Mouse (Mus musculus) forebrain, postnatal 0 days (tissue): ENCODE results near the gene Nphs1. TPM values are rescaled to one million over a fixed set of nuclear protein-coding genes. Genes with fewer than 3 reads are reported as not detected.
"Not testable (repeated sequence)": the region's sequence is repeated elsewhere in the genome, so short reads cannot be mapped to it uniquely, and the experiment has no call there.

Experiments
- ATAC-seq: fragments of 200-750 bp; cut with Nextera tagmentation; 2 replicates; pipeline ENCODE4 v1.8.0; 2017; ENCODE audit warnings: mild to moderate bottlenecking, moderate library complexity
- DNase-seq: peaks from one replicate; pipeline ENCODE4 v3.0.0-alpha.2; 2015
- H3K27ac ChIP-seq: fragments of 300-500 bp; sonication (generic); 2 replicates; pipeline ENCODE4 v1.5.1; 2014; ENCODE audit warnings: low read depth, mild to moderate bottlenecking, antibody characterized with exemption, low read length, moderate library complexity, mixed read lengths
- H3K27me3 ChIP-seq: fragments of 300-500 bp; sonication (generic); 2 replicates; pipeline ENCODE4 v1.6.1; 2014; ENCODE audit warnings: mild to moderate bottlenecking, low read length, mixed read lengths; ENCODE audit not compliant: insufficient read depth
- H3K36me3 ChIP-seq: fragments of 300-500 bp; sonication (generic); 2 replicates; pipeline ENCODE4 v1.6.1; 2014; ENCODE audit warnings: mild to moderate bottlenecking, moderate library complexity; ENCODE audit not compliant: insufficient read depth
- H3K4me1 ChIP-seq: fragments of 300-500 bp; sonication (generic); 2 replicates; pipeline ENCODE4 v1.6.1; 2014; ENCODE audit warnings: antibody characterized with exemption; ENCODE audit not compliant: insufficient read depth
- H3K4me2 ChIP-seq: fragments of 300-500 bp; sonication (generic); 2 replicates; pipeline ENCODE4 v1.6.1; 2014; ENCODE audit warnings: low read depth, mild to moderate bottlenecking, moderate library complexity
- H3K4me3 ChIP-seq: fragments of 300-500 bp; sonication (generic); 2 replicates; pipeline ENCODE4 v1.5.1; 2014; ENCODE audit warnings: low read depth, low read length, mixed read lengths
- H3K9ac ChIP-seq: fragments of 300-500 bp; sonication (generic); 2 replicates; pipeline ENCODE4 v1.6.1; 2014; ENCODE audit warnings: mild to moderate bottlenecking
- H3K9me3 ChIP-seq: fragments of 300-500 bp; sonication (generic); 2 replicates; pipeline ENCODE4 v1.6.1; 2016; ENCODE audit warnings: low read length
- CTCF ChIP-seq: sonication (generic); IDR thresholded peaks from 2 replicates; pipeline ENCODE4 v1.5.1; 2016; ENCODE audit warnings: antibody characterized with exemption, control low read depth, low read depth
- WGBS: fragments of 180-500 bp; shearing (Covaris S2); extraction: QIAGEN DNeasy Blood & Tissue Kit; methylation state at CpG from one replicate; pipeline ENCODE4 v1.1.7; 2014; 5-methylcytosine and 5-hydroxymethylcytosine counted together
- polyA plus RNA-seq: library from polyadenylated mRNA; unstranded; fragments of >200 nt; fragmentation: Nextera tagmentation; extraction: Ambion mirVana; gene quantifications from 2 replicates; pipeline ENCODE4 v1.2.1, GENCODE M21; 2015
- total RNA-seq: library from RNA; depleted of rRNA; stranded (reverse); fragments of >200 nt; gene quantifications from 2 replicates; pipeline ENCODE4 v1.2.3, GENCODE M21; 2014

The Nphs1 gene
- total and polyA plus RNA-seq, 2 experiments from 2014 or later = 0.06 TPM; not detected in 1

DNA sequence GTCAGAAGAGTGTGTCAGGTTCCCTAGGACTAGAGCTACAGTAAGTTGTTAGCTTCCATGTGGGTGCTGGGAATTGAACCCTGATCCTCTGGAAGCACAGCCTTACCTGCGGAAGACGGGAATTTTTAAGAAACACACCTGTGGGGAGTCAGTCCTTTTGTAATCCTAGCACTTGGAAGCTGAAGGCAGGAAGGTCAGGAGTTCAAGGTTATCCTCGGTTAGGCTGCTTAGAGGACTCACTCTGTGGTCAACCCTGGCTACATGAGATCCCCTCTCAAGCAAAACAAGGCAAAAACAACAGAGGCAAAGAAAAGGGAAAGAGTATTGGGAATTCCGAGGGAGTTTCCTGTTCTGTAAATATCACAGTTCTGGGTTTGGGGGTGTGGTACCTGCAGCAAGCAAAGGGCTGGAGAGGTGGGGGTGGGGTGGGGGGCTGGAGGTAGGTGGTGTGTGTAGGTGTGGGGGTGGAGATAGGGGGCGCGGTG is 6.7 kb downstream of the Nphs1 start:
- Histone ChIP-seq H3K27me3 (peaks cover 63% of the 10 kb centered on the region), H3K9ac (no peak overlapping the region), H3K36me3 (no peaks in the 10 kb centered on the region), H3K4me2 (no peak overlapping the region), H3K4me3 (no peak overlapping the region), H3K27ac (no peak overlapping the region), H3K9me3 (no peaks in the 10 kb centered on the region), H3K4me1 (no peaks in the 10 kb centered on the region)
- DNase-seq (no peak), ATAC-seq (no peak)
- no peak for TF ChIP-seq CTCF
- 16% methylated on average over 6 of the region's 6 CpGs for WGBS

- no peak overlapping the region for H3K4me3 ChIP-seq
- no peak overlapping the region for H3K9ac ChIP-seq
- no peaks in the 10 kb centered on the region for H3K4me1 ChIP-seq
- ATAC-seq = no peak
- DNase-seq = peak; percentile 48
- H3K36me3 ChIP-seq = no peaks in the 10 kb centered on the region
- peaks cover 9% of the 10 kb centered on the region for H3K27me3 ChIP-seq
- WGBS = 42% methylated on average over 5 of the region's 5 CpGs
- H3K4me2 ChIP-seq = no peak overlapping the region
- no peaks in the 10 kb centered on the region for H3K9me3 ChIP-seq
- H3K27ac ChIP-seq = no peak overlapping the region
- TF ChIP-seq CTCF = peak; percentile 72
Measured at GRCm38 (mm10) chr7:30472411-30472810, 14.3 kb downstream of the Nphs1 start.

DNA sequence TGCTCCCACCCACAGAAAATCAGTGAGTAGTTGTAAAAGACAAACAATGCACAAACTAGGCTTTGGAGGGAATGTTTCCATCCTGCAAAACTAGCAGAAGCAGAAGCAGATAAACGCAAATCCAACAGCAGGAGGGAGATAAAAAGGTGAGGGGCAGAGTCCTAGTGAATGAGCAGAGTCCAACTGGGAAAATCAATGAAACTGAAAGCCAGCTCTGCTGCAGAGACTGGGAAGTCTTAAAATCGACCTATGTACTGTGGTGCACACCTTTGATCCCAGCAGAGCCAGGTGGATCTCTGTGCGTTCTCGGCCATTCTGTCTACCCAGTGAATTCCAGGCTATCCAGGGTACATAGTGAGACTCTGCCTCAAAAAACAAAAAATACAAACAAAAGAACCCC is 16.9 kb downstream of the Nphs1 start:
- WGBS = 68% methylated on average over 4 of the region's 4 CpGs
- no peaks in the 10 kb centered on the region for H3K4me1 ChIP-seq
- H3K27ac ChIP-seq = no peak overlapping the region
- no peak for DNase-seq
- no peaks in the 10 kb centered on the region for H3K9me3 ChIP-seq
- H3K9ac ChIP-seq = no peak overlapping the region
- H3K4me2 ChIP-seq = no peak overlapping the region
- no peak for TF ChIP-seq CTCF
- H3K36me3 ChIP-seq = no peaks in the 10 kb centered on the region
- H3K27me3 ChIP-seq = no peaks in the 10 kb centered on the region
- no peak overlapping the region for H3K4me3 ChIP-seq
- ATAC-seq = no peak

DNA sequence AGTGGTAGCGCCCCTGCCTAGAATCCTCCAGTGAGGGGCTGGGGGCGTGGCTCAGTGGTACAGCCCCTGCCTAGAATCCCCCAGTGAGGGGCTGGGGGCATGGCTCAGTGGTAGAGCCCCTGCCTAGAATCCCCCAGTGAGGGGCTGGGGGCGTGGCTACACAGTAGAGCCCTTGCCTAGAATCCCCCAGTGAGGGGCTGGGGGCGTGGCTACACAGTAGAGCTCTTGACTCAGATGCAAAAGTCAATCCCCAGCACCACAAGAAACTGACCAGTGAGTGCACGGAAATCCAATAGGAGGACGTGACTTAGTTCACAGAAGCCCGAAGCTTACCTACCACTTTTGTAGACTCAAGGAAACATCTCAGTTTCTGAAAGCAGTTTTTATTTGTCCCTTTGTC is 18.0 kb downstream of the Nphs1 start:
- WGBS = 86% methylated on average over 7 of the region's 7 CpGs
- ATAC-seq, H3K27me3 ChIP-seq, H3K4me2 ChIP-seq, DNase-seq, H3K9ac ChIP-seq, H3K9me3 ChIP-seq, H3K27ac ChIP-seq, H3K4me3 ChIP-seq, H3K36me3 ChIP-seq, H3K4me1 ChIP-seq: not testable (repeated sequence)

- DNase-seq (peak; percentile 25), ATAC-seq (peak; percentile 38; the same call in 1 of the 2 replicates)
- H3K27ac ChIP-seq = no peak overlapping the region
- no peaks in the 10 kb centered on the region for H3K36me3 ChIP-seq
- peak overlapping the region; percentile 52 for H3K4me2 ChIP-seq
- peak overlapping the region; percentile 14; the same call in 1 of the 2 replicates for H3K9ac ChIP-seq
- H3K4me1 ChIP-seq = no peaks in the 10 kb centered on the region
- no peaks in the 10 kb centered on the region for H3K27me3 ChIP-seq
- peak overlapping the region; percentile 33 for H3K4me3 ChIP-seq
- H3K9me3 ChIP-seq = no peaks in the 10 kb centered on the region
- no peak for TF ChIP-seq CTCF
- WGBS = 7% methylated on average over 31 of the region's 32 CpGs
Measured at GRCm38 (mm10) chr7:30477415-30478381, 19.6 kb downstream of the Nphs1 start.

DNA sequence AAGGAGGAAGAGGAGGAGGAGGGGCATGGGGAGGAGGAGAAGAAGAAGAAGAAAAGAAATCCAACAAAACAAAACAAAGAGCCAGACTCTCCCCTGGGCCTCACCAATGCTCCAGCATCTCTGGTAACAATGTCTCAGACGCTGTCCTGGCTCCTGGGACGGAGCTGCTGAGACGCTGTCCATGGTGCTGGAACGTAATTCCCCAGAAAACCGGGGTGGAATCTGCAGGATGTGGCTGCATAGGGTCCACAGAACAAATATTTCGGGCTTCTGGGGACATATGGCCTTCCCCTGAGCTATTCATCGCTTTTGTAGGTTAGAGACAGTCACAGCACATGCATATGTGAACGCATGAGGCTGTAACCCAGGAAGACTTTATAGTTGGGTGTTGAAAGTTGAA is 26.1 kb downstream of the Nphs1 start:
- Histone ChIP-seq H3K4me1 (no peaks in the 10 kb centered on the region), H3K4me3 (no peak overlapping the region), H3K9me3 (no peaks in the 10 kb centered on the region), H3K36me3 (no peaks in the 10 kb centered on the region), H3K9ac (no peak overlapping the region), H3K27ac (no peak overlapping the region), H3K27me3 (no peaks in the 10 kb centered on the region), H3K4me2 (no peak overlapping the region)
- no peak for ATAC-seq
- 20% methylated on average over 8 of the region's 8 CpGs for WGBS
- no peak for DNase-seq
- TF ChIP-seq CTCF = no peak

DNA sequence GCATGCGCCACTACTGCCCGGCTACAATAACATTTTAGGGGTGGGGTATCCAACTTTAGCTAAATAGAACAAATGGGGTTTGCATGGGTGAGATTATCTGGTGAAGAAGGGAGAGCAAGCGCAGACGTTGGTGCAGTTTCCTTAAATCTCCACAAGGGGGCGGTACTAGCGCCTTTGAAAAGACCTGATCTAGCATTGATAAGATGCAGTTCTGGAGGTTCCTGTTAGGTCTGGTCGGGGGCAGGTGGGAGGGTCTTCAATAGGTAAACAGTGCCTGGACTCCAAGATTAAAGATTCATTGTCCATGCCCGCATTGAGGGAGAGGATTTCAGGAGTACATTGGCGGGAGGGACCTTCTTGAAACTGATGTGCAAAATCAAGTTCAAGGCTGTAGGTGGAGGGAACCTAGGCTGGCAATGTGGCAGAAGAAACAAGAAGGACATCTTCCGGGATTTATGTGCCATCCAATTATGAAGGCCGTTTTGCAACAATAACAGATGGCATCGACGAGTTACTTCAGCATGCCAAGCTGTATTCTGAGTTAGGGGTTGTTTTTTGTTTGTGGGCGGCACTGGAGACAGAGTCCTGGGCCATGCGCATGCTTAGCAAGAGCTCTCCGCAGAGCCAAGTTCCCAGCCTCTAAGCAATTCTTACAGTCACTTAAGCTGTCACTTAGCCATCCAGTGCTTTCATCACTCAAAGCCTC is 32.3 kb downstream of the Nphs1 start:
- TF ChIP-seq CTCF = peak; percentile 80
- H3K4me2 ChIP-seq = no peak overlapping the region
- H3K36me3 ChIP-seq = no peaks in the 10 kb centered on the region
- no peaks in the 10 kb centered on the region for H3K9me3 ChIP-seq
- no peaks in the 10 kb centered on the region for H3K27me3 ChIP-seq
- H3K9ac ChIP-seq = no peak overlapping the region
- ATAC-seq (peak; percentile 68), DNase-seq (peak; percentile 80)
- H3K27ac ChIP-seq = no peak overlapping the region
- H3K4me3 ChIP-seq = no peak overlapping the region
- H3K4me1 ChIP-seq = no peaks in the 10 kb centered on the region; the same call in 1 of the 2 replicates
- 24% methylated on average over 16 of the region's 16 CpGs for WGBS
